Mouse (Mus musculus) neural tube, embryonic 15.5 days (tissue): ENCODE results near the gene Gcg. TPM values are rescaled to one million over a fixed set of nuclear protein-coding genes. Genes with fewer than 3 reads are reported as not detected.

Experiments
- ATAC-seq: fragments of 200-750 bp; cut with Nextera tagmentation; 2 replicates; pipeline ENCODE4 v1.8.0; 2017; ENCODE audit warnings: mild to moderate bottlenecking, moderate TSS enrichment, moderate library complexity; ENCODE audit not compliant: low FRiP score
- H3K27ac ChIP-seq: fragments of 300-500 bp; sonication (generic); replicated peaks from 2 replicates; pipeline ENCODE4 v1.5.1; 2015; ENCODE audit warnings: mild to moderate bottlenecking, inconsistent platforms
- H3K27me3 ChIP-seq: fragments of 300-500 bp; sonication (generic); replicated peaks from 2 replicates; pipeline ENCODE4 v1.6.1; 2015; ENCODE audit warnings: inconsistent platforms
- H3K36me3 ChIP-seq: fragments of 300-500 bp; sonication (generic); 2 replicates; pipeline ENCODE4 v1.6.1; 2015; ENCODE audit warnings: inconsistent platforms
- H3K4me1 ChIP-seq: fragments of 300-500 bp; sonication (generic); 2 replicates; pipeline ENCODE4 v1.6.1; 2015; ENCODE audit warnings: inconsistent platforms
- H3K4me2 ChIP-seq: fragments of 300-500 bp; sonication (generic); 2 replicates; pipeline ENCODE4 v1.6.1; 2015; ENCODE audit warnings: inconsistent platforms, mild to moderate bottlenecking, moderate library complexity
- H3K4me3 ChIP-seq: fragments of 300-500 bp; sonication (generic); replicated peaks from 2 replicates; pipeline ENCODE4 v1.5.1; 2015; ENCODE audit warnings: mild to moderate bottlenecking, inconsistent platforms
- H3K9ac ChIP-seq: fragments of 300-500 bp; sonication (generic); replicated peaks from 2 replicates; pipeline ENCODE4 v1.6.1; 2015; ENCODE audit warnings: mild to moderate bottlenecking, inconsistent platforms
- H3K9me3 ChIP-seq: fragments of 300-500 bp; sonication (generic); replicated peaks from 2 replicates; pipeline ENCODE4 v1.6.1; 2016; ENCODE audit warnings: inconsistent platforms
- WGBS: fragments of 180-500 bp; shearing (Covaris S2); methylation state at CpG from one replicate; pipeline ENCODE4 v1.1.7; 2015; ENCODE audit warnings: mixed read lengths; 5-methylcytosine and 5-hydroxymethylcytosine counted together
- polyA plus RNA-seq: library from polyadenylated mRNA; unstranded; fragments of >200 nt; fragmentation: Nextera tagmentation; extraction: Ambion mirVana; gene quantifications from 2 replicates; pipeline ENCODE4 v1.2.1, GENCODE M21; 2015

Gcg gene
- polyA plus RNA-seq, 1 experiment from 2014 or later, result 0.33 TPM

GRCm38 (mm10) chr2:62458070-62458469, 25.4 kb downstream of the Gcg start:
- Histone ChIP-seq H3K36me3 (no peaks in the 10 kb centered on the region), H3K27ac (no peak overlapping the region), H3K9me3 (no peaks in the 10 kb centered on the region), H3K4me2 (no peak overlapping the region), H3K4me3 (no peak overlapping the region), H3K4me1 (no peaks in the 10 kb centered on the region), H3K9ac (no peak overlapping the region), H3K27me3 (0 out of 2 replicates have a peak, but pooled peaks cover 5% of the 10 kb centered on the region)
- no peak for ATAC-seq
- 42% methylated on average over 9 of the region's 9 CpGs for WGBS

DNA sequence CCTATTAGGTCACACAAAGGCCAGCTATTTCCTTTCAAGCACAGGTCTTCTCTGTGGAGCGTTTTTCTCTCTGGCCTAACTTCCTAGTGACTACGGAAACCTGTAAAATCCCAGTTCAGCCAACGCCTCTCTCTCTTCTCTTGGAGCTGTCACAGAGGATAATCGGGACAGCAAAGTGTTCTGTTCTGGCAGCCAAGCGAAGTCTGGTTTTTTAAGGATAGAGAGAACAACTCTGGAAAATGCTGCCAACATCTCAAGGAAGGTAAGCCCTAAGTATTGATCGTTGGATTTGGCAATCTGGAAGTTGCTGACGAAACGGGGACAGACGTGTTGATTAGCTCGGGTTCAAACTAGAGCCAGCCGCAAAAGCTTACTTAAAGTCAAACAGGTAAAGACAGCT, 28.5 kb downstream of the Gcg start:
- H3K27ac ChIP-seq, result no peak overlapping the region
- no peaks in the 10 kb centered on the region for H3K9me3 ChIP-seq
- WGBS, result 88% methylated on average over 11 of the region's 11 CpGs
- no peak overlapping the region for H3K4me2 ChIP-seq
- H3K4me1 ChIP-seq, result no peaks in the 10 kb centered on the region
- H3K36me3 ChIP-seq, result no peaks in the 10 kb centered on the region
- H3K27me3 ChIP-seq, result 0 out of 2 replicates have a peak, but pooled peaks cover 5% of the 10 kb centered on the region
- no peak overlapping the region for H3K9ac ChIP-seq
- H3K4me3 ChIP-seq, result no peak overlapping the region
- no peak for ATAC-seq

- no peak overlapping the region for H3K27ac ChIP-seq
- H3K9me3 ChIP-seq, result no peaks in the 10 kb centered on the region
- H3K27me3 ChIP-seq, result 0 out of 2 replicates have a peak, but pooled peaks cover 4% of the 10 kb centered on the region
- H3K36me3 ChIP-seq, result no peaks in the 10 kb centered on the region
- H3K9ac ChIP-seq, result no peak overlapping the region
- WGBS, result 87% methylated on average over 6 of the region's 6 CpGs
- H3K4me1 ChIP-seq, result no peaks in the 10 kb centered on the region
- H3K4me2 ChIP-seq, result no peak overlapping the region
- no peak overlapping the region for H3K4me3 ChIP-seq
- no peak for ATAC-seq
Measured at GRCm38 (mm10) chr2:62454033-62454432, 29.4 kb downstream of the Gcg start.

GRCm38 (mm10) chr2:62450364-62450763, 33.1 kb downstream of the Gcg start:
- no peak for ATAC-seq
- no peak overlapping the region for H3K27ac ChIP-seq
- H3K4me2 ChIP-seq, result no peak overlapping the region
- WGBS, result 90% methylated on average over 6 of the region's 6 CpGs
- no peaks in the 10 kb centered on the region for H3K27me3 ChIP-seq
- H3K36me3 ChIP-seq, result no peaks in the 10 kb centered on the region
- no peaks in the 10 kb centered on the region for H3K4me1 ChIP-seq
- no peaks in the 10 kb centered on the region for H3K9me3 ChIP-seq
- no peak overlapping the region for H3K9ac ChIP-seq
- no peak overlapping the region for H3K4me3 ChIP-seq

GRCm38 (mm10) chr2:62449692-62450346, 33.6 kb downstream of the Gcg start:
- WGBS, result 84% methylated on average over 5 of the region's 5 CpGs
- no peaks in the 10 kb centered on the region for H3K9me3 ChIP-seq
- H3K27ac ChIP-seq, result no peak overlapping the region
- no peaks in the 10 kb centered on the region for H3K4me1 ChIP-seq
- H3K36me3 ChIP-seq, result no peaks in the 10 kb centered on the region
- no peak overlapping the region for H3K9ac ChIP-seq
- no peak overlapping the region for H3K4me3 ChIP-seq
- H3K27me3 ChIP-seq, result no peaks in the 10 kb centered on the region
- no peak for ATAC-seq
- no peak overlapping the region for H3K4me2 ChIP-seq

DNA sequence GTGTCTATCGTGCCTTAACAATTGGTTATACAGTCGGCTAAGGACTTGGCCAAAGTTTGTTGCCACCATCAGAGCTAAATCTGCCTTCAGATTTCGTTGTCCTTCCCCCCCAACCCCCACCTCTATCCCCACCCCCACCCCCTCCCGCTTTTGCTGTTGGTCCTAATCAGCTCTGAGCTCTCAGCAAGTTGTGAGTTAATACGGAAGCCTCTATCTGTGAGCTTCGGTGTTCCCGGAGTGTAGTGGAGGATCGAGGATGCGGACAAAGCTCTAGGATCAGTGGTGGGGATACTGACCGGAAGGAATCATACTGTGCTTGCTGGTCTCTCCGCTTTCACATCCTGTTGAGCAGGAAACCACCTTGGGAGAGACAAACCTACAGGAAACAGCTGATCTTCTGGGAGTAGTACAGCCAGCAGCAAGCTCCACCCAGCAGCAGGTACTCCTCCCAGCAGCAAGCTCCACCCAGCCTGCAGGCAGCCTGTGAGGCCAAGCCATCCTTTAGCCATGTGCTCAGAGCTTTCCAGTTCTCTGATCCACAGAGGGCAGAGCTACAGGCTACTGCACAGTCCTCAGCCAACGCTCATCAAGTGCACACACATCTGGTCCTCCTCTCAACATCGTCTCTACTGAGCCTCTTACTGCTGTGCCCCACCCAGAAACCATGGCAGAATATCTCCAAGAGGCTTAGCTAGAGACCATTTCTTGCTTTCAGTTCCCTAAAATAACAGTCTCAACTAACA, 42.5 kb downstream of the Gcg start:
- Histone ChIP-seq H3K4me2 (no peak overlapping the region), H3K4me3 (no peak overlapping the region), H3K4me1 (no peaks in the 10 kb centered on the region), H3K36me3 (no peaks in the 10 kb centered on the region), H3K27ac (no peak overlapping the region), H3K9ac (no peak overlapping the region), H3K27me3 (no peaks in the 10 kb centered on the region), H3K9me3 (no peaks in the 10 kb centered on the region)
- WGBS, result 79% methylated on average over 13 of the region's 13 CpGs
- no peak for ATAC-seq

DNA sequence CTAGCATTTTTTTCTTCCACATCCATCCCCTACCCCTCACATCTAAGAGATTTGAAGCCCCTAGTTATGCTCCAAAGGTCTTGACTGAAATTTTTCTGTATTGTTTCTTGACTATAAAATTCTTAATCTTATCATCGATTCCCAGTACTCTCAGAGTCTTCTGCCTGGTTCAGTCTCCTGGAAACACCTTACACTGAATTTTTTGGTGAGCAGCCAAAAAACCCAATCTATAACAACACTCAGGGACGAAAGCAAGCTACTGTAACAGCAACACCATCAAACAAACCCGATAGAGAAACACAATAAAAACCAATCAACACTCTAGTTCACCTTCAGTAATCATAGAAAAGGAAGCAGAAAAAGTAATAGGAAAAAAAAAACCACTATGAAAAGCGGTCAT, 43.4 kb downstream of the Gcg start:
- whole genome bisulfite sequencing, result 82% methylated on average over 4 of the region's 4 CpGs
- ATAC-seq, result no peak
- Histone ChIP-seq H3K27ac (no peak overlapping the region), H3K4me2 (no peak overlapping the region), H3K4me3 (no peak overlapping the region), H3K9me3 (no peaks in the 10 kb centered on the region), H3K9ac (no peak overlapping the region), H3K36me3 (no peaks in the 10 kb centered on the region), H3K4me1 (no peaks in the 10 kb centered on the region), H3K27me3 (no peaks in the 10 kb centered on the region)

DNA sequence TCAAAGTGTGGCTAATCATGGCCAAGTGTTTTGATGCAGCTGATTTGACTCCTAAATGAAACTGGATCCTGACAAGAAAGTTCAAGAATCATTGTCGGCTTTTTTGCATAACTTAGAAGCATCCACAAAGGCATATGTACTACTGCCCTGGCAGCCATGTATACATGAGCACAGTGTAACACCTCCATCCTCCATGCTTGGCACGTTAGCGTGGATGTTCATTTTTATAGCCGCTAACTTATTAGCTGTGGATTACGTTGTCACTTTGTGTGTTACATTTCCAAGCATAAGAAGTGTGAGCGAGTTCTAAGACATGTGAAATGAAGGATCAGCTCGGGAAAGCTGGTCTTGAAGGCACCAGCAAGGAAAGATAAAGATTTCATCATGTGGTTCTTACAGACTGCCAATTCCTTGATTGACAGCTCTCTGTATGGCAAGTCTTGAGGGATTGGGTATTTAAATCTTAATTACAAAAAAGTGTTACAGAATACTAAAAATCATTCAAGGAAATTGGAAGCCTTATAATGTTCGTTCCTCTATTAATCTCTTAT, 52.1 kb downstream of the Gcg start:
- Histone ChIP-seq H3K9me3 (no peaks in the 10 kb centered on the region), H3K27ac (no peak overlapping the region), H3K4me3 (no peak overlapping the region), H3K4me2 (no peak overlapping the region), H3K36me3 (no peaks in the 10 kb centered on the region), H3K4me1 (no peaks in the 10 kb centered on the region), H3K27me3 (no peaks in the 10 kb centered on the region), H3K9ac (no peak overlapping the region)
- 90% methylated on average over 8 of the region's 8 CpGs for WGBS
- ATAC-seq, result no peak

GRCm38 (mm10) chr2:62425941-62426340, 57.5 kb downstream of the Gcg start:
- ATAC-seq, result no peak
- Histone ChIP-seq H3K4me1 (no peaks in the 10 kb centered on the region), H3K27ac (no peak overlapping the region), H3K36me3 (no peaks in the 10 kb centered on the region), H3K27me3 (no peaks in the 10 kb centered on the region), H3K4me2 (no peak overlapping the region), H3K4me3 (no peak overlapping the region), H3K9ac (no peak overlapping the region), H3K9me3 (no peaks in the 10 kb centered on the region)
- 89% methylated on average over 3 of the region's 3 CpGs for WGBS

Other genes starting within 250 kb of the Gcg start
- gene Dpp4, start 71.4 kb downstream of the Gcg start, polyA plus RNA-seq, result 2.4 and 17.8 TPM in 2 replicates
- gene Fap, start 90.4 kb upstream of the Gcg start, polyA plus RNA-seq, result 2.2 and 3.2 TPM in 2 replicates
- 0.87 and 3.2 TPM in 2 replicates for gene Ifih1, start 162.6 kb upstream of the Gcg start, polyA plus RNA-seq
- 3.2 and 3.8 TPM in 2 replicates for gene Gca, start 180.6 kb upstream of the Gcg start, polyA plus RNA-seq